Mouse (Mus musculus) G1E (cell line): ENCODE data around the gene Heatr4. TPM values are rescaled to one million over a fixed set of nuclear protein-coding genes. Genes with fewer than 3 reads are reported as not detected.
"Not testable (repeated sequence)": the region's sequence is repeated elsewhere in the genome, so short reads cannot be mapped to it uniquely, and the experiment has no call there.

Experiments used
- ATAC-seq: 2 replicates; pipeline ENCODE4 v1.8.0; 2016; ENCODE audit warnings: mild to moderate bottlenecking; ENCODE audit not compliant: insufficient number of reproducible peaks, poor library complexity, low FRiP score, severe bottlenecking; ENCODE audit errors: extremely low read depth
- DNase-seq: peaks from one replicate; pipeline ENCODE4 v3.0.0; 2012; ENCODE audit warnings: low spot score
- H3K27me3 ChIP-seq: 2 replicates; pipeline ENCODE4 v1.6.1; 2012; ENCODE audit warnings: mild to moderate bottlenecking, low read length, inconsistent platforms; ENCODE audit not compliant: insufficient read depth
- H3K36me3 ChIP-seq: replicated peaks from 2 replicates; pipeline ENCODE3; 2012; ENCODE audit warnings: mild to moderate bottlenecking, inconsistent platforms
- H3K4me1 ChIP-seq: 2 replicates; pipeline ENCODE4 v1.6.1; 2012; ENCODE audit warnings: low read depth, low read length, inconsistent platforms, mixed read lengths; ENCODE audit not compliant: insufficient read depth
- H3K4me3 ChIP-seq: 2 replicates; pipeline ENCODE4 v1.5.1; 2012; ENCODE audit warnings: low read depth, mild to moderate bottlenecking, inconsistent platforms, low read length, moderate library complexity, mixed read lengths
- H3K9me3 ChIP-seq: replicated peaks from 2 replicates; pipeline ENCODE4 v1.6.1; 2012; ENCODE audit warnings: inconsistent platforms
- CTCF ChIP-seq: IDR thresholded peaks from 2 replicates; pipeline ENCODE4 v1.5.1; 2012; ENCODE audit warnings: low read depth, low read length, inconsistent platforms, mixed read lengths
- GATA1 ChIP-seq: IDR thresholded peaks from 2 replicates; pipeline ENCODE4 v1.6.1; 2012; ENCODE audit warnings: borderline replicate concordance, low read length, inconsistent platforms, mixed read lengths
- GATA2 ChIP-seq: IDR thresholded peaks from 2 replicates; pipeline ENCODE4 v1.6.1; 2012; ENCODE audit warnings: low read depth, low read length, inconsistent platforms, borderline replicate concordance
- POLR2AphosphoS5 ChIP-seq: IDR thresholded peaks from 2 replicates; pipeline ENCODE4 v1.6.1; 2012; ENCODE audit warnings: low read depth, low read length, inconsistent platforms; ENCODE audit not compliant: insufficient replicate concordance
- TAL1 ChIP-seq: conservative IDR thresholded peaks from 2 replicates; pipeline ENCODE4 v1.6.1; 2012; ENCODE audit warnings: low read depth, low read length, inconsistent platforms, mixed read lengths
- polyA plus RNA-seq: library from polyadenylated mRNA; stranded (reverse); fragments of >175 nt; gene quantifications from 2 replicates; pipeline ENCODE4 v1.2.3, GENCODE M21; 2012
- total RNA-seq, 2 experiments: library from RNA; stranded (forward) in 1 of 2; stranded (reverse) in 1 of 2; fragments of 200-1000 nt in 1 of 2; fragments of >200 nt in 1 of 2; fragmentation: Nextera tagmentation in 1 of 2; gene quantifications; 2 replicates each; pipeline ENCODE4 v1.2.3; 2014 to 2017

The Heatr4 gene
- total and polyA plus RNA-seq, 3 experiments: 0.22 TPM; not detected in 2

DNA sequence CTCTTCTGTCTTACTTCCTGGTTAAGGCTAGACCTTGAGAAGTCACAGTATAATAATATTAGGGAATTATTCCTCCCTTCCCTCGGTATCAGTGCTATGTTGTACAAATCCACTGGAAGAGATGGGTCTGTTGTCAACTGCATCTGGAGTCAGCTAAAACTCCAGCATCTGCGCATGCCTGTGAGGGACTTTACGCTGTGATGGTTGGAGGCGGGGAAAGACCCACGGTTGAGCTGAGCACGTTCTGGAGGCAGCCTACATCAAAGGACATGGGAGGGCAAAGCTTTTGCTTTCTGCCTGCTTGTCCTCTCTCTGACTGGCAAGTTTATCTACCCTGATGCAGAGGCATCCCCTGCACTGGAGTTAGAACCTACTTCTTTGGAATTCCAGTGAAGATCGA is 41.2 kb upstream of the Heatr4 start:
- peaks cover 9% of the 10 kb centered on the region for H3K4me1 ChIP-seq
- H3K27me3 ChIP-seq: peaks cover 23% of the 10 kb centered on the region
- DNase-seq: no peak
- no peaks in the 10 kb centered on the region for H3K9me3 ChIP-seq
- no peak overlapping the region for H3K4me3 ChIP-seq
- no peak for ATAC-seq
- TF ChIP-seq CTCF: no peak
- TF ChIP-seq TAL1: no peak
- no peak for TF ChIP-seq POLR2AphosphoS5
- no peak for TF ChIP-seq GATA2
- no peak for TF ChIP-seq GATA1
- H3K36me3 ChIP-seq: no peaks in the 10 kb centered on the region

DNA sequence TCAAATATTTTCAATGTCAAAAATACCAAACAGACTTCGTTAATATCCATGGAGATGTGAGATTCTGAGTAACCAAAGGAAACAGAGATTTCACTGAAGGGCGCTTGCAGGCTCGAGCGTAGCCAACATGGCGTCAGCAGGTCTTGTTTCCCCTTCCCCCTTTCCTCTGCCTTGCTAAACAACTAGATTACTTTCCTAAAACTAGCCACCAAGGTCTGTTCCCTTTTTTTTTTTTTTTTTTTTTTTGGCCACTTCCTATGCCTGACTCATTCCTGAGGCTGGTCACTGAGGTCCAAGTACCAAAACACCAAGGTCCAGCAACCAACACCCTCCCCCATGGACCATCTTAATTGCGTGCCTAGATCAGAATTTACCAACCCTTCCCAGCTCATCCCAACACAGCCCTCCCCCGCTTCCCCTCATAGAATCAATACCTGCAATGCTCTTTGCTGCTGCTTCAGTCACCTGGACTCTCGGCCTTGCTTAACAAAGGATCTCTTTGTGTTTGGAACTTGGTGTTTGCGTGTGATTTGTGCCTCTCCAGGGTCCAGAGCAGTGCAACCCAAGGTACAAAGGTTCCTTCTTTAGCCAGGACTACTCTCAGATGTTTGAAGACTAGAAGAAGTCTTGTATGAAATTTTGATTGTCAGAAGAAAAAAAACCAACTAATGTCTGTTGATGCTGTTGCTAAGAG is 38.5 kb upstream of the Heatr4 start:
- TF ChIP-seq GATA1: no peak
- H3K9me3 ChIP-seq: no peaks in the 10 kb centered on the region
- no peak for DNase-seq
- peaks cover 39% of the 10 kb centered on the region for H3K27me3 ChIP-seq
- H3K36me3 ChIP-seq: no peaks in the 10 kb centered on the region
- no peak for ATAC-seq
- no peak overlapping the region for H3K4me3 ChIP-seq
- peaks cover 5% of the 10 kb centered on the region; the same call in 1 of the 2 replicates for H3K4me1 ChIP-seq

DNA sequence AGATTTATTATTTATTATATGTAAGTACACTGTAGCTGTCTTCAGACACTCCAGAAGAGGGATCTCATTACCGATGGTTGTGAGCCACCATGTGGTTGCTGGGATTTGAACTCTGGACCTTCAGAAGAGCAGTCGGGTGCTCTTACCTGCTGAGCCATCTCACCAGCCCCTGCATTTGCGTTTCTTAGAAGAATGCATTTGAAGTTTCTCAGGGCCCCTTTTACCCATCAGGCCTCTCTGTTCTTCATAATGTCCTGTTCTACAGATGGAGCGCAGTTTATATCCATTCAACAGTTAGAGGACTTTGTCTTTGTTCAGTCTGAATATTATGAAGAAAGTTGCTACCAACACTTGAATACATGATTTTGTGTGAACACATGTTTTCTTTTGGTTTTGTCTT is 37.6 kb upstream of the Heatr4 start:
- H3K4me3 ChIP-seq, H3K9me3 ChIP-seq, H3K36me3 ChIP-seq, DNase-seq, ATAC-seq, H3K4me1 ChIP-seq: not testable (repeated sequence)
- peaks cover 36% of the 10 kb centered on the region for H3K27me3 ChIP-seq

DNA sequence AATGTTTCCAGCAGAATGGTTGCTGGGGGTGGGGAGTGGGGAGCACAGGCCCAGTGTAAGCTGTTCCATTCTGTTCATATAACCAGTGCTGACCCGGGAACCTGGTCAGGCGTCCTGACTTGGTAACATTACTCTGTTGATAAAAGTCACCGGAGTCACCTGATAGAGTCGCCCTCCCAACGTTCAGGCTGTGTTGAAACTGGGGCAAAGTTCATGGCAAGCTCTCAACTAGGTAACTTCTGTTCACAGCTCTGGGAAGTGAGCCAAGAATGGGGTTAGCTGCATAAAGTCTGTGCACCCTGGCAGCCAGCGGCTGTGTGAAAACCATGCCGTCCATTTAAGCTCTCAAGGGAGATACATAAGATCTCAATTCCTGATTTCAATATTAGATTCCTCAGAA is 35.9 kb upstream of the Heatr4 start:
- H3K36me3 ChIP-seq, H3K4me1 ChIP-seq, H3K9me3 ChIP-seq, H3K4me3 ChIP-seq, DNase-seq, ATAC-seq: not testable (repeated sequence)
- H3K27me3 ChIP-seq: peaks cover 29% of the 10 kb centered on the region

DNA sequence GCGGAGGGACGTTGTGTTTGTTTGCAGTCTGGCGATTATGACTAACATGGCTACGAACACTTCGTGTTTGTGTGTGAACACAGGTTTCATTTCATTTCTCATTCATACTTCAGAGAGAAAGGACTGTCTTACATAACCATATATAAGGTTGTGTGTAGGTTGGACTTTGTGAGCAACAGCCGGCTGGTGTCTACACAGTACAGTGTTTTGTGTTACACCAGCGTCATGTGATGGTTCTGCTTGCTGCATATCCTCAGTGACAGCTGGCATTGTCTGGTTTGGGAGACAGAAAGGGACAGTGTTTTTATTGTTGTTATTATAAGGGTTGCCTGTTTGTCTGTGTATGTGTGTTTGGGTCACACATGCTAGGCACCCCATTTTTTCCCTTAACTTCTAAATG is 29.0 kb upstream of the Heatr4 start:
- no peak overlapping the region for H3K4me3 ChIP-seq
- H3K4me1 ChIP-seq: peaks cover 10% of the 10 kb centered on the region
- H3K27me3 ChIP-seq: peaks cover 42% of the 10 kb centered on the region
- ATAC-seq: no peak
- DNase-seq: no peak
- TF ChIP-seq POLR2AphosphoS5: no peak
- TF ChIP-seq GATA1: no peak
- no peak for TF ChIP-seq CTCF
- TF ChIP-seq TAL1: no peak
- no peak for TF ChIP-seq GATA2
- H3K36me3 ChIP-seq: no peaks in the 10 kb centered on the region
- H3K9me3 ChIP-seq: peaks cover 4% of the 10 kb centered on the region

DNA sequence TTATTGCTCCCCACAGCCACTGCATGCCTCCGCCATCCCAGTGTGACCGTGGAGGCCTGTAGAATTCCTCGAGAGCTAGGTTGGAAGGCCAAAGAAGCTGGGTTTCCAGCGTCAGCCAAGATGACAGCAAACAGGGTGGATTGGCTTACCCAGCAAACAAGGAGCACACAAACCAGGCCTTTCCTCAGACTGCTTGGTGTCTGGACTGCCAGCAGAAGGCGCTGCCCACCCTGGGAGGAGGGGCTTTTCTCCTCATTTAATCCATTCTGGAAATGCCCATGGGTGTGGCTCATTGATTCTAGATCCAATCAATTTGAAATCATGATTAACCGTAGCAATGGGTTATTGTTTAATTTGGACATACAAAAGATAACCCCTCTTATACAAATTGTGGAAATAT is 28.5 kb upstream of the Heatr4 start:
- ATAC-seq (no peak), DNase-seq (no peak)
- peaks cover 4% of the 10 kb centered on the region for H3K9me3 ChIP-seq
- no peak overlapping the region for H3K4me3 ChIP-seq
- H3K27me3 ChIP-seq: peaks cover 36% of the 10 kb centered on the region
- TF ChIP-seq TAL1: no peak
- TF ChIP-seq CTCF: 0 out of 2 replicates have a peak, but pooled peaks have one; percentile 6
- H3K4me1 ChIP-seq: peaks cover 10% of the 10 kb centered on the region
- H3K36me3 ChIP-seq: no peaks in the 10 kb centered on the region

DNA sequence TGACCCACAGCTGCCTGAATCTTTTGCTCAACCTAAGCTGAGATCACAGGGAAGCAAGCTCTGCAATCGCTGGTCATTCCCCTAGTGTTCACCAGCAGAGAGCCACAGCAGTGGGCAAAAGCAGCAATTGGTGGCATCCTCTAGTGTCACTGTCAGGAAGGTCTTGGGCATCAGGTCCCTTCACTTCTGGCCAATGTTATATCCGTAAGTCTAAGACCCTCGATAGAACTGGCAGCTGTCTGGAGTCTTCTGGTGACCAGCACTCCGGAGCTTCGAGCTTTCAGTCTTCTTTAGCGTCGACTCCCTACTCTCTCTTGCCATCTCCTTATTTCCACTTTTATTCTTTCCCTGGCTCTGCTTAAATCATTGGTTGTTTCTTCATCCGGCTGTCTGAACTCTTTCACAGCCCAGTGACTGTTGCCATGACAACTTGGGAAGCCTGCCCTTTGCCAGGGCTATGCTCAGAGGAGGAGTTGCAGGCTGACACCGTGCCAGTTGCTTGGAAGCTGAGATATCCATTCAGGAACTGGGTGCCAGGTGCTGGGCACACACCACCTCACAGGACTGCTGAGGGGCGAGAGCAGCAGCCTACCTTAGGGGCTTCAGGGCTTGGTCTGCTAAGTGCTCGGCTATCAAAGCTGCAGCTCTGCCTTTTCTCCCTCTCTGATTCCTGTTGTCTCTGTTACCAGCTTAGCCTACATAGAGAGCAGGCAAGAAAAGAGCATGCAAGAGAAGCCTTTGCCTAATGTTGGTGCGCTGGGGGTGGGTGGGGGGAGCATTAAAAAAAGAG is 26.8 kb upstream of the Heatr4 start:
- Histone ChIP-seq H3K9me3 (peaks cover 4% of the 10 kb centered on the region), H3K27me3 (peaks cover 32% of the 10 kb centered on the region), H3K4me3 (no peak overlapping the region), H3K4me1 (peaks cover 10% of the 10 kb centered on the region), H3K36me3 (no peaks in the 10 kb centered on the region)
- no peak for DNase-seq
- no peak for TF ChIP-seq TAL1
- no peak for TF ChIP-seq GATA2
- TF ChIP-seq CTCF: no peak
- TF ChIP-seq GATA1: no peak
- TF ChIP-seq POLR2AphosphoS5: no peak
- no peak for ATAC-seq
